Mouse (Mus musculus) small intestine, adult 2 months (tissue): ENCODE results near the gene Dpp4.

Experiments used
- CTCF ChIP-seq: fragments of 200-500 bp; IDR thresholded peaks from 2 replicates; pipeline ENCODE4 v1.5.1; 2012; ENCODE audit warnings: low read depth, mild to moderate bottlenecking, control low read depth, inconsistent platforms, low read length, moderate library complexity, mixed read lengths; ENCODE audit not compliant: insufficient replicate concordance, insufficient read length; ENCODE audit errors: extremely low read depth
- POLR2A ChIP-seq: fragments of 200-500 bp; IDR thresholded peaks from 2 replicates; pipeline ENCODE4 v1.6.1; 2012; ENCODE audit warnings: low read depth, mild to moderate bottlenecking, control low read depth, inconsistent platforms, low read length, moderate library complexity

GRCm38 (mm10) chr2:62458070-62458469 is 46.0 kb upstream of the Dpp4 start:
- TF ChIP-seq POLR2A (no peak), CTCF (no peak)
